Mouse (Mus musculus) stomach, postnatal 0 days (tissue): Measurements from ENCODE around the gene Parm1. TPM values are rescaled to one million over a fixed set of nuclear protein-coding genes. Genes with fewer than 3 reads are reported as not detected.

ENCODE experiments used
- ATAC-seq: fragments of 200-750 bp; cut with Nextera tagmentation; 2 replicates; pipeline ENCODE4 v1.8.0; 2017; ENCODE audit not compliant: low FRiP score, low TSS enrichment
- DNase-seq: peaks from one replicate; pipeline ENCODE4 v3.0.0-alpha.2; 2016; ENCODE audit warnings: low spot score
- H3K27ac ChIP-seq: fragments of 300-500 bp; sonication (generic); replicated peaks from 2 replicates; pipeline ENCODE4 v1.5.1; 2014; ENCODE audit warnings: mild to moderate bottlenecking, control low read depth
- H3K27me3 ChIP-seq: fragments of 300-500 bp; sonication (generic); 2 replicates; pipeline ENCODE4 v1.6.1; 2014; ENCODE audit warnings: low read length; ENCODE audit not compliant: control insufficient read depth, insufficient read depth
- H3K36me3 ChIP-seq: fragments of 300-500 bp; sonication (generic); 2 replicates; pipeline ENCODE4 v1.6.1; 2014; ENCODE audit warnings: low read length, mixed read lengths; ENCODE audit not compliant: control insufficient read depth, insufficient read depth
- H3K4me1 ChIP-seq: fragments of 300-500 bp; sonication (generic); replicated peaks from 2 replicates; pipeline ENCODE4 v1.6.1; 2014; ENCODE audit warnings: antibody characterized with exemption; ENCODE audit not compliant: control insufficient read depth, insufficient read depth
- H3K4me2 ChIP-seq: fragments of 300-500 bp; sonication (generic); replicated peaks from 2 replicates; pipeline ENCODE4 v1.6.1; 2014; ENCODE audit warnings: low read depth, mild to moderate bottlenecking, control low read depth, moderate library complexity
- H3K4me3 ChIP-seq: fragments of 300-500 bp; sonication (generic); 2 replicates; pipeline ENCODE4 v1.5.1; 2014; ENCODE audit warnings: low read depth, low read length, control low read depth
- H3K9ac ChIP-seq: fragments of 300-500 bp; sonication (generic); 2 replicates; pipeline ENCODE4 v1.6.1; 2014; ENCODE audit warnings: mild to moderate bottlenecking, low read length, control low read depth, mixed read lengths
- H3K9me3 ChIP-seq: fragments of 300-500 bp; sonication (generic); 2 replicates; pipeline ENCODE4 v1.6.1; 2016; ENCODE audit warnings: low read length; ENCODE audit not compliant: control insufficient read depth
- CTCF ChIP-seq: IDR thresholded peaks from 2 replicates; pipeline ENCODE4 v1.5.1; 2016; ENCODE audit warnings: antibody characterized with exemption, low read depth, mild to moderate bottlenecking, moderate library complexity
- WGBS: fragments of 180-500 bp; shearing (Covaris S2); extraction: QIAGEN DNeasy Blood & Tissue Kit; methylation state at CpG from one replicate; pipeline ENCODE4 v1.1.7; 2014; 5-methylcytosine and 5-hydroxymethylcytosine counted together
- polyA plus RNA-seq: library from polyadenylated mRNA; unstranded; fragments of >200 nt; fragmentation: Nextera tagmentation; extraction: Ambion mirVana; gene quantifications from 2 replicates; pipeline ENCODE4 v1.2.1, GENCODE M21; 2015

The Parm1 gene
- polyA plus RNA-seq, 1 experiment from 2014 or later, result 24.7 TPM

GRCm38 (mm10) chr5:91669235-91669634, 151.8 kb downstream of the Parm1 start:
- H3K9me3 ChIP-seq, result no peaks in the 10 kb centered on the region
- ATAC-seq (no peak), DNase-seq (no peak)
- H3K4me2 ChIP-seq, result no peak overlapping the region
- 85% methylated on average over 4 of the region's 4 CpGs for WGBS
- no peak for TF ChIP-seq CTCF
- H3K4me1 ChIP-seq, result no peaks in the 10 kb centered on the region
- no peak overlapping the region for H3K9ac ChIP-seq
- no peaks in the 10 kb centered on the region for H3K27me3 ChIP-seq
- H3K27ac ChIP-seq, result no peak overlapping the region
- H3K36me3 ChIP-seq, result no peaks in the 10 kb centered on the region
- H3K4me3 ChIP-seq, result no peak overlapping the region

Other genes with a start within 250 kb of the Parm1 start
- 15.6 and 16.5 TPM in 2 replicates for gene Btc, start 114.6 kb upstream of the Parm1 start, polyA plus RNA-seq